Mouse (Mus musculus) forebrain, embryonic 12.5 days (tissue): ENCODE measurements around the gene Vsig10. TPM values are rescaled to one million over a fixed set of nuclear protein-coding genes. Genes with fewer than 3 reads are reported as not detected.

ENCODE experiments used
- ATAC-seq: fragments of 200-750 bp; cut with Nextera tagmentation; 2 replicates; pipeline ENCODE4 v1.8.0; 2017; ENCODE audit warnings: moderate TSS enrichment; ENCODE audit not compliant: low FRiP score
- H3K27ac ChIP-seq: fragments of 300-500 bp; sonication (generic); 2 replicates; pipeline ENCODE4 v1.5.1; 2016; ENCODE audit warnings: mild to moderate bottlenecking
- H3K27me3 ChIP-seq: fragments of 300-500 bp; sonication (generic); 2 replicates; pipeline ENCODE4 v1.6.1; 2016; ENCODE audit warnings: mild to moderate bottlenecking
- H3K36me3 ChIP-seq: fragments of 300-500 bp; sonication (generic); replicated peaks from 2 replicates; pipeline ENCODE4 v1.6.1; 2016; ENCODE audit warnings: mild to moderate bottlenecking
- H3K4me1 ChIP-seq: fragments of 300-500 bp; sonication (generic); 2 replicates; pipeline ENCODE4 v1.6.1; 2016
- H3K4me2 ChIP-seq: fragments of 300-500 bp; sonication (generic); 2 replicates; pipeline ENCODE4 v1.6.1; 2016; ENCODE audit warnings: mild to moderate bottlenecking, moderate library complexity
- H3K4me3 ChIP-seq: fragments of 300-500 bp; sonication (generic); replicated peaks from 2 replicates; pipeline ENCODE4 v1.5.1; 2016; ENCODE audit warnings: mild to moderate bottlenecking
- H3K9ac ChIP-seq: fragments of 300-500 bp; sonication (generic); 2 replicates; pipeline ENCODE4 v1.6.1; 2016; ENCODE audit warnings: mild to moderate bottlenecking
- H3K9me3 ChIP-seq: fragments of 300-500 bp; sonication (generic); 2 replicates; pipeline ENCODE4 v1.6.1; 2016
- WGBS: fragments of 180-500 bp; shearing (Covaris S2); methylation state at CpG from one replicate; pipeline ENCODE4 v1.1.7; 2016; 5-methylcytosine and 5-hydroxymethylcytosine counted together
- polyA plus RNA-seq: library from polyadenylated mRNA; unstranded; fragments of >200 nt; fragmentation: Nextera tagmentation; extraction: Ambion mirVana; gene quantifications from 2 replicates; pipeline ENCODE4 v1.2.1, GENCODE M21; 2016

Vsig10 gene
- polyA plus RNA-seq = 3.0 and 3.7 TPM in 2 replicates

DNA sequence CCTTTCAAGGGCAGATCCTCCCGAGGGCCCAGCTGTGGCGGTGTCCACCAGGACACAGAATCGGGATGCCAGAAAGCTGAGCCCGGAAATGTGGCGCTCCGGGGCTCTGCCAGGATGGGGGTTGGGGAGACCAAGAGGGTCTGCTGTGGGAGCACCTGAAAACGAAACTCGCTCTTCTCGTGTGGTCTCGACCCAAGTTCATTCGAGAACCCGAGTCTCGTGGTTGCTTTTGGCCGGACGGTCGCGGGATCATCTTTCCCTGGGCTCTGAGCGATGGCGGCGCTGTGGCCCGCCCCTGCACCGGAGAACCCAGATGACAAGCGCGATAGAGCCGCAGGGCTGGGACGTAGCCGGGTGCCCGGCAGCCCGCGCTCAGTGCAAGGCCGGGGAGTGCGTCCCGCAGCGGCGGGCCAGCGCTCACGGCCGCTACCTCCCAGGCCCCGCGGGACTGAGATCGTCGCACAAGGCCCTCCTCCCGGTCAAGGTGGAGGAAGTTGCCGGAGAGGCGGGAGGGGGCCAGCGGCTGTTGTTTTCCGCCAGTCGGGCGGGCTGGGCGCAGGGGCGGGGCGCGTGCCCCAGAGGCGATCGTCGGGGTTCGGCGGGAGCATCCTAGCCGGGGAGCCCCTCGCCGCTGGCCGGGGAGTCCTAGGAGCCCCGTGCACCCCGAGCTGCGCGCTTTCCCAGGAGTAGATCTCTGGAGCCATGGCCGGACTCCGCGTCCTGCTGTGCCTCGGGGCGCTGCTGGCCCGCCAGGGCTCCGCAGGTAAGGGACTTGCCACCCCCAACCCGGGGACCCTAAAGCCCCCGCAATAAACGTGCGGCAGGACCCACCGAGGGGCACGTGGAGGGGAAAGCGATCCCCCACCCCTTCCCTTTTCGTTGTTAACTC, at the start of gene Vsig10:
TSS of gene Vsig10 (plus strand) at position 343 of the 889 bp plus-strand sequence.
- Histone ChIP-seq H3K27me3 (peaks cover 57% of the 10 kb centered on the region), H3K27ac (peak within 1 kb of the TSS; percentile 31; the same call in 1 of the 2 replicates), H3K36me3 (no peaks in the 10 kb centered on the region), H3K4me2 (peak within 1 kb of the TSS; percentile 99), H3K4me3 (peak within 1 kb of the TSS; percentile 68), H3K4me1 (peaks cover 19% of the 10 kb centered on the region), H3K9me3 (no peaks in the 10 kb centered on the region), H3K9ac (peak within 1 kb of the TSS; percentile 73)
- peak; percentile 87 for ATAC-seq
- under 1% methylated on average over 73 of the region's 81 CpGs for WGBS

DNA sequence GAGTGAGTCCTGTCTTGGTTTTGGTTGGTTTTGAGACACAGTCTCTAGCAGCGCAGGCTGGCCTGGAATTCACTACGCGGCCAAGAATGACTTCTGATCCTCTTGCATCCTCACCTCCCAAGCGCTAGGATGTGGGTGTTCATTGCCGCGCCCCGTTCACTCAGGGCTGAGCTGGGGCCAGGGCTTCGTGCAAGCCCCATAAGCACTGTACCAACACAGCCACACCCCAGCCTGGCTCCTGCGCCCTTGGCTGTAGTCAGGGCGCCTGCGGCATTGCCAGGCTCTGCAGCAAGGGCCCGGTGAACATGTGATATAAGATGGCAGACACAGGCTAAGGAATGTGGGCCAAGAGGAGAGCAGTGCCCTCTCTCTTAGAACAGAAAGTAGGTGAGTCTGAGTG, 49.5 kb upstream of the Vsig10 start:
- Histone ChIP-seq H3K4me1 (no peaks in the 10 kb centered on the region), H3K27me3 (no peaks in the 10 kb centered on the region), H3K9me3 (no peaks in the 10 kb centered on the region), H3K27ac (no peak overlapping the region), H3K9ac (no peak overlapping the region), H3K4me2 (no peak overlapping the region), H3K4me3 (no peak overlapping the region), H3K36me3 (peaks cover 10% of the 10 kb centered on the region; the same call in 1 of the 2 replicates)
- WGBS = 96% methylated on average over 12 of the region's 12 CpGs
- no peak for ATAC-seq

DNA sequence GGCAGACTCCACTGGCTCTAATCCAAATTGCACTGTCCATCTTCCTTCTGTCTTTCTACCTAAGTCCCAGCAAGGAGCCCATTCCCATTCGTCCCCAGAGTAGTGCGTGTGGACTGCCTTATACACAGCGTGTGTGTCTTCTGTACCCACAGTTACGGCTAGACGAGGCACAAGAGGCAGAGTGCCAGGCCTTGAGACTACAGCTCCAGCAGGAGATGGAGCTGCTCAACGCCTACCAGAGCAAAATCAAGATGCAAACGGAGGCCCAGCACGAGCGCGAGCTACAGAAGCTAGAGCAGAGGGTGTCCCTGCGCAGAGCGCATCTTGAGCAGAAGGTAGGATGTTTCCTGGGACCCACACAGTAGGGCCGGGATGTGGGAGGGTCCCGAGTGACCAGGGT, 46.9 kb upstream of the Vsig10 start:
- 90% methylated on average over 14 of the region's 14 CpGs for WGBS
- Histone ChIP-seq H3K9ac (no peak overlapping the region), H3K36me3 (peaks cover 3% of the 10 kb centered on the region; the same call in 1 of the 2 replicates), H3K27ac (no peak overlapping the region), H3K9me3 (no peaks in the 10 kb centered on the region), H3K27me3 (no peaks in the 10 kb centered on the region), H3K4me1 (no peaks in the 10 kb centered on the region), H3K4me2 (no peak overlapping the region), H3K4me3 (no peak overlapping the region)
- no peak for ATAC-seq

DNA sequence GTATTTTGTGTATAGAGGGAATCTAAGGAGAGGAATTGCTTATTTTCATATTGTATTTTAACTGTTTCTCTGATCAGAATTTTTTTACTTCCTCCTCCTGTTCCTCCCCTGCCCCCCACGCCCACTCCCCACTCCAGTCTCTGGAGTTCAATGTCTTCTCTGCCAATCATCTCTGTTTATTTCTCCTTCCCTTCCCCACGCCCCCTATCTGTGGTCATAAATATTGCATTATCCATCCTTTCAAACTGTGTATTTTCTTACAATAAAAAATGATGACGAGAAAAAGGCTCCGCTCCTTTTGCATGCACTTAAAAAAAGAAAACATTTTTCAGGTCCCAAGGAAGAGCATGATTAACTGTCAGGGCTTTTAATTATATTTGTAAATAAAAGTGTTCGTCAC, 44.1 kb upstream of the Vsig10 start:
- Histone ChIP-seq H3K9ac (no peak overlapping the region), H3K4me2 (no peak overlapping the region), H3K27ac (no peak overlapping the region), H3K4me1 (no peaks in the 10 kb centered on the region), H3K9me3 (no peaks in the 10 kb centered on the region), H3K36me3 (peaks cover 10% of the 10 kb centered on the region), H3K4me3 (no peak overlapping the region), H3K27me3 (no peaks in the 10 kb centered on the region)
- no peak for ATAC-seq
- 69% methylated on average over 5 of the region's 5 CpGs for WGBS

DNA sequence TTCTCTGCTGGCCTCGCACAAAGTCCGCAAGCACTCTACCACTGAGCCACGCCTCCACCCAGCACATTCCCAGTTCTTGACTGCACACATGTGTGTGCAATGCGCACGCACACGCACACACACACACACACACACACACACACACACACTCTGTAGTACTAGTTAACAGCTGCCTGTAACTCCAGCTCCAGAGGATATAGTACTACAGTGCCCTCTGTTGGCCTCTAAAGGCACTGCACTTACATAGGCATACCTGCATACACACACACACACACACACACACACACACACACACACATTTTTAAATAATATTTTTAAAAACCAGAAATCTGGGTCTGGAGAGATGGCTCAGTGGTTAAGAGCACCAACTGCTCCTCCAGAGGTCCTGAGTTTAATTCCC, 41.1 kb upstream of the Vsig10 start:
- no peaks in the 10 kb centered on the region for H3K4me1 ChIP-seq
- H3K36me3 ChIP-seq = peaks cover 33% of the 10 kb centered on the region
- H3K9me3 ChIP-seq = no peaks in the 10 kb centered on the region
- H3K27ac ChIP-seq = no peak overlapping the region
- H3K9ac ChIP-seq = no peak overlapping the region
- no peak overlapping the region for H3K4me3 ChIP-seq
- H3K27me3 ChIP-seq = no peaks in the 10 kb centered on the region
- 91% methylated on average over 6 of the region's 6 CpGs for WGBS
- no peak for ATAC-seq
- no peak overlapping the region for H3K4me2 ChIP-seq

DNA sequence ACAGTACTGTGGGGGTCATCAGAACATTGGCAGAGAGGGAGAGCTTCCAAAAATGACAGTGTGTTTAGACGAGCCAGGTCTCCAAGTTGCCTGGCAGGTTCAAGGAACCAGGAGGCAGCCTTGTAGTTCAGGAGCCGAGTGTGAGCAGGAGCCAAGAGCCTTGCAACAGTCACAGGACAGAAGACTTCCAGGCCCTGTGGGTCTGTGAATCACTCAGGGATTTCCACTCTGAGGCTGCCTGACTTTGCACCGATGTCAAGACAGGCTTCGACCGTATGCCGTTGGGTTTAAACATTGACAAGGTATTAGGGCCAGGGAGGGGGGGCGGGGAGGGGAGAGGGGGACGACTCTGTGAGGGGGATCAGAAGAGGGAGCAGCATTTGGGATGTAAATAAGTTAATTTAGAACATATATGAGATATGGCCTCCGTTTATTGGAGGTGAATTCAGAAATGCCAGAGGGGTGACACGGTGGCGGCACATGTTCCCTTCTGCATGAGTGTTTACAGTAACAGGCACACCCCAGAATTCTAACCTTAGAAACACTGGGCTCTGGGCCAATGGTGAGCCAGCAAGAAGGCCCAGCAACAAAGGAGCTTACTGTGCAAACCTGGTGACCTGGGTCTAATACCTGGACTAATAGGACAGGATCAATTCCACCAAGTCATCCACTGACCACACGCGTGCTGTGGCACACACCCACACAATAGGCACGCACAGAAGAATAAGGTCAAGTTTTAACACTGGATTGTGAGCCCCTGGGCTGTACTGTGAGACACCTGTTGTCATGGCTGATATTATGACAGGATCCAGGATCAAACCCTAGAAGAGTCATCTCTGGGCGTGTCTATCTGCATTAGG, 39.8 kb upstream of the Vsig10 start:
- Histone ChIP-seq H3K27ac (no peak overlapping the region), H3K4me3 (no peak overlapping the region), H3K27me3 (no peaks in the 10 kb centered on the region), H3K4me1 (peaks cover 1% of the 10 kb centered on the region; the same call in 1 of the 2 replicates), H3K9me3 (no peaks in the 10 kb centered on the region), H3K4me2 (no peak overlapping the region), H3K36me3 (peaks cover 41% of the 10 kb centered on the region), H3K9ac (no peak overlapping the region)
- no peak for ATAC-seq
- 88% methylated on average over 15 of the region's 15 CpGs for WGBS

DNA sequence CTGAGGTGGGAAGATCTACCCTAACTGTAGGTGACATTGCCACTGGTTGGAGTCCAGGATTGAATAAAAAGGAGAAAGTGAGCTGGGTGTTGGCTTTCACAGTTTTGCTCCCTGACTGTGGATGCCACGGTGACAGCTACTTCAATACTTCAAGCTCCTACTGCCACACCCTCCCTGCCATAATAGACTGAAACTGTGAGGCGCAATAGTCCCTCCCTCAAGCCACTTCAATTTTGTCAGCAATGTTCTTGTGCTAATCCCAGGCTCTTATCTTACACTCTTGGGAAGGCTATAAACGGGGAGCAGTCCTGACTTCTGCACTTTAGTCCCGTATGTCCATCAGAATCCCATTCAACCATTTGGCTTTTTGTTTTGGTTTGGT, 39.2 kb upstream of the Vsig10 start:
- peaks cover 8% of the 10 kb centered on the region for H3K4me1 ChIP-seq
- H3K9ac ChIP-seq = no peak overlapping the region
- no peak overlapping the region for H3K4me3 ChIP-seq
- no peak overlapping the region for H3K4me2 ChIP-seq
- WGBS = 82% methylated on average over 4 of the region's 4 CpGs
- no peak overlapping the region for H3K27ac ChIP-seq
- no peak for ATAC-seq
- peaks cover 48% of the 10 kb centered on the region for H3K36me3 ChIP-seq
- no peaks in the 10 kb centered on the region for H3K9me3 ChIP-seq
- no peaks in the 10 kb centered on the region for H3K27me3 ChIP-seq

DNA sequence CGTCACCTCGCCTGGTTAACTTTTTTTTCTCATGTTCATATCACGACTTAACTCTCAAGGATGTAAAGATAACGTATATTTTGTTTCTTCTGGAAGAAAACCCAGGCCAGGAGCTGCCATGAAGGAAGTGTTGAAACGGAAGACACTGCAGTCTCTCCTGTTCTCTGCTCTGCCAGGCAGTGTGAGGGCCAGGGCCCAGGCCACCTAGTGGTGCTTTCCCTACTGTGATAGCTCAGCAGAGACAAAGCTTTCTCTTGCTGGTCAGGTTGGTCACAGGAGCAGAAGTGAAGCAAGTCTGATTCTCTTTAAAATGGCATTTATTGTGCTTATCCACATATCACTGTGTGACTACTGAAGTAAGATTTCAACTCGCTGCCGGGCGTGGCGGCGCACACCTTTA, 37.3 kb upstream of the Vsig10 start:
- Histone ChIP-seq H3K4me1 (peaks cover 26% of the 10 kb centered on the region), H3K4me2 (no peak overlapping the region), H3K27ac (no peak overlapping the region), H3K36me3 (peaks cover 60% of the 10 kb centered on the region), H3K9me3 (no peaks in the 10 kb centered on the region), H3K27me3 (no peaks in the 10 kb centered on the region), H3K4me3 (no peak overlapping the region), H3K9ac (no peak overlapping the region)
- WGBS = 93% methylated on average over 10 of the region's 10 CpGs
- ATAC-seq = no peak

DNA sequence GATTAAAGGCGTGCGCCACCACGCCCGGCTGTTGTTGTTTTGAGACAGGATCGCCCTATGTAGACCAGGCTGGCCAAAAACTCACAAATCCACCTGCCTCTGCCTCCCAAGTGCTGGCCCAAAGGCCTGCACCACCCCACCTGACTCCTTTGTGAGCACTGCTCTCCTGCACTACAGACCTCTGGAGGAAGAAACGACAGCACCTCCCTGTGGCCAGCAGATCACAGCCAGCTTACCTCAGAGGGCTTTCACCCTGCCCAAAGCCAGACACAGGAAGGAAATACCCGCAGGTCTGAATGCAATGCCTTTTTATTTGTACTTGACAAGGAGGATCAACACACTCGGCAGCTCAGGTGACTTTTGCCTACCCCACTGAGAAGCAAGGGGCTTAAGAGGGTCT, 36.5 kb upstream of the Vsig10 start:
- no peak overlapping the region for H3K27ac ChIP-seq
- no peaks in the 10 kb centered on the region for H3K27me3 ChIP-seq
- WGBS = 84% methylated on average over 8 of the region's 8 CpGs
- no peak for ATAC-seq
- no peak overlapping the region for H3K4me3 ChIP-seq
- peaks cover 28% of the 10 kb centered on the region for H3K4me1 ChIP-seq
- H3K36me3 ChIP-seq = peaks cover 60% of the 10 kb centered on the region
- no peak overlapping the region for H3K4me2 ChIP-seq
- H3K9ac ChIP-seq = no peak overlapping the region
- no peaks in the 10 kb centered on the region for H3K9me3 ChIP-seq

DNA sequence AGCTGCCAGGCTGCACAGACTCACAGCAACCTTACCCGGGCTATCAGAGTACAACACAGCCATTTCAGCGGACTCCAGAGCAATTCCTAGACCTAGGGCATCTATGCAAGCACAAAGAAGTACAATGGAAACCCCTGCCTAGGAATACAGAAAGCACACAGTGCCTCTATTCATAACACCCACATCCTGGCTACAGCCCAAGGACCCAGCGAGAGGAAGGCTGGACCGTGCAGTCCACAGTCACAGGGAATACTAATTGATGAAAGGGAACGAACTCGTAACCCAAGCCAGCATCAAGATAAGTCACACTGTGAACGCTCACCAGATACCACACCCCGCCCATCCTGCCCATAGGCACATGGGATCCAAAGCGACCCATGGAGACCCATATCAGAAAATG, 34.9 kb upstream of the Vsig10 start:
- H3K36me3 ChIP-seq = peaks cover 60% of the 10 kb centered on the region
- no peak for ATAC-seq
- no peak overlapping the region; the same call in 1 of the 2 replicates for H3K4me2 ChIP-seq

DNA sequence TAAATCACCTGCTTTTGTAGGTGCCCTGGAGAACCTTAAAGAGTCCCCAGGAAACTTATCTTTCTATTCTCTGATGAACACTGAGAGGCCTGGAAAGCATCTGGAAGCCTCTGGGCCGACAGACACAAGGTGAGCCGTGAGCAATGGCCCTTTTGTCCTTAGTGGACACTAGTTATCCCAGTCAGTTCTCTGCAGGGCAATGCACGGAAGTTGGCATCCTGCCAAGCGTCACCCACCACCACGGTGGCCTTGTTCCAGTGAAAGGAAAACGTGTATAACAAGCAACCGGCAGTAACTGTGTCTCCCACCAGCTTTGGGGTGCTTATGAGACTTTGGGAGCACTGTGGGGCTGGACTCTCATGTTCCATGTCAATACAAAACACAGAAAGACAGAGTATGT, 34.2 kb upstream of the Vsig10 start:
- peaks cover 54% of the 10 kb centered on the region for H3K36me3 ChIP-seq
- H3K4me2 ChIP-seq = no peak overlapping the region; the same call in 1 of the 2 replicates
- H3K4me1 ChIP-seq = peaks cover 35% of the 10 kb centered on the region
- ATAC-seq = no peak
- H3K9ac ChIP-seq = no peak overlapping the region
- H3K4me3 ChIP-seq = no peak overlapping the region
- no peaks in the 10 kb centered on the region for H3K9me3 ChIP-seq
- 65% methylated on average over 7 of the region's 7 CpGs for WGBS
- H3K27ac ChIP-seq = no peak overlapping the region; the same call in 1 of the 2 replicates
- H3K27me3 ChIP-seq = peaks cover 6% of the 10 kb centered on the region; the same call in 1 of the 2 replicates

More for the DNA sequence above, 34.9 kb upstream of the Vsig10 start:
- H3K4me1 ChIP-seq = peaks cover 35% of the 10 kb centered on the region
- no peak overlapping the region for H3K9ac ChIP-seq
- H3K27ac ChIP-seq = peak overlapping the region; percentile 11; the same call in 1 of the 2 replicates
- no peaks in the 10 kb centered on the region for H3K9me3 ChIP-seq
- H3K4me3 ChIP-seq = no peak overlapping the region
- 73% methylated on average over 9 of the region's 9 CpGs for WGBS
- peaks cover 6% of the 10 kb centered on the region; the same call in 1 of the 2 replicates for H3K27me3 ChIP-seq

DNA sequence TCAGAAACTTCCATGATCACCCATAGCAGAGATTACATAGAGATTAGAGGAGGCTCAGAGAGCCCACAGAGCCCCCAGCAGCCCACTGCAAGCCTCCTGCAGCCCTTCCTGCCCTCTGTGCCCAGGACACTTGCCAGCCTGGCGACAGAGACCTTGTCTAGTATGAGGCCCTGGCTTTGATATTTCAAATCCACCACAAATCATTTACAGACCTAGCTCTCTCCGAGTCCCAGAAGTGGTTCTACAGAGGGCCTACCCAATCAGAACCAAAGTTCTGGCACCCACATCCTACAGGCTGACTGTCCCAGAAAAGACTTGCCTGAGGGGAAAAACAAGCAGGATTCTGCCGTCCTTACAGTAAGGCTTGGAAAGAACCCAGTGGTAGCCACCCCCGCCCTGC, 33.6 kb upstream of the Vsig10 start:
- peaks cover 6% of the 10 kb centered on the region; the same call in 1 of the 2 replicates for H3K27me3 ChIP-seq
- WGBS = 84% methylated on average over 4 of the region's 4 CpGs
- peak overlapping the region; percentile 81; the same call in 1 of the 2 replicates for H3K4me3 ChIP-seq
- peaks cover 50% of the 10 kb centered on the region for H3K36me3 ChIP-seq
- H3K4me1 ChIP-seq = peaks cover 35% of the 10 kb centered on the region
- H3K4me2 ChIP-seq = peak overlapping the region; percentile 73; the same call in 1 of the 2 replicates
- peak overlapping the region; percentile 85; the same call in 1 of the 2 replicates for H3K9ac ChIP-seq
- H3K9me3 ChIP-seq = no peaks in the 10 kb centered on the region
- ATAC-seq = no peak
- no peak overlapping the region for H3K27ac ChIP-seq
